Mouse (Mus musculus): ENCODE results near the gene Dnpep.

The Dnpep gene

DNA sequence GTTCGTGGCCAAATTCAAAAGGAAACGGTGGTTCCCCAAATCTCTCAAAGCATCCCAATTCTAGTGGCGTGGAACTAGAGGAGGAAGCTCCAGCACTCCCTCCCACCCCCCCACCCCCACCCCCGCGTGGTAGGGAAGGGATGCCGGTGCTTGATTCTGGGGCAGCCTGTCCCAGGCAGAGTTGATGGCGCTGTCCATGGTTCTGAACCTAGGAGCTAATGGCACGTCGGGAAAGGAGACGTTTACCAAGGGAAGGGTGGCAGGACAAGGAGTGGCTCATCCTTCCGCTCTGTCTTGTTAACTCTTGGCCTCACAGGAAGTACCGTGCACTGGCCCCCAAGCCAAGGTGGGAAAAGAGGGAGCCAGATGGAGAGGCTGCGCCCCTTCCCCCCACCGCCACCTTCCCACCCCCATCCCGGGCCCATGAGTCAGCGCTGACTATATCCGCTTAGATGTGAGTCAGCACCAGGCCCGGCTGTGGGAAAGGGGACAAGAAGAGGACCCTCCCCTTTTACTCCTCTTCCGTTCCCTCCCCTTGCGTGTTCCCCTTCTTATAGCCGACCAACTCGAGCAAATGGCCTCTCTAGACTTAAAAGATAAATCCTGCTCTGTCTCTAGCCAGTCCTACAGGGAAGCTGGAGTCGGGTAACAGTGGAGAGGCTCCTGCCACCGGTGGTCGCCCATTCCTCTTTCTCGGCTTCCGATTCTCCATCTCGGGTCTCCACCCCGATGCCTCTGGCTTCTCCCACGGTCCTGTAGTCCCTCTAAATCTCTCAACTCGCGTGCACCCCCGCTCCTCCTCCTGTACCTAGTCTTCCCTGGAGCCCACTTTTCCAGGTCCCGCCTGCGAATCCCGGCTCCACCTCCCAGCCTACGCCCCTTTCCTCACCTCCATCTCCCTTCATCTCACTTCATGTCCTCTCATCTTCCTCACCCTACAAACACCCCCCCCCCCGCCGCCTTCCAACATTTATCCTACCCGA lies 54.5 kb downstream of the Dnpep start:
- peak; percentile 65 for DNase-seq

DNA sequence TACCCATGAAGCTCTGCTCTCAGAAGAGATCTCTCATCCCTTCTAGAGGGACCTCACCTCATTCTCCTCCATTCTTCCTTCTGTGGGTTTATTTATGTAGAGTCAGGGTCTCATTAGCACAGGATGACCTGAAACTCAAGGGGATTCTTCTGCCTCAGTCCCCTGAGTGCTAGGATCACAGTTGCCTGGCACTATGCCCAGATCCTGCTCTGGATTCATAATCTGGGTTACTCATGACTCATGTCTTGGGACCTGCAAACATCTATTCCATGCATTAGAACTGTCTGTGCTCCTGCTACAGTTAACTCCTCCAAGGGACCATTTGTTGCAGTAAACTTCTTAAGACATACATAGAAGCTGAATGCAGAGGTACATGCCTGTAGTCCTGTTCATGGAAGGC lies 56.5 kb downstream of the Dnpep start:
- no peak for DNase-seq
